7 mouse cellular contexts compared by ENCODE assay signal in the genomic region with DNA sequence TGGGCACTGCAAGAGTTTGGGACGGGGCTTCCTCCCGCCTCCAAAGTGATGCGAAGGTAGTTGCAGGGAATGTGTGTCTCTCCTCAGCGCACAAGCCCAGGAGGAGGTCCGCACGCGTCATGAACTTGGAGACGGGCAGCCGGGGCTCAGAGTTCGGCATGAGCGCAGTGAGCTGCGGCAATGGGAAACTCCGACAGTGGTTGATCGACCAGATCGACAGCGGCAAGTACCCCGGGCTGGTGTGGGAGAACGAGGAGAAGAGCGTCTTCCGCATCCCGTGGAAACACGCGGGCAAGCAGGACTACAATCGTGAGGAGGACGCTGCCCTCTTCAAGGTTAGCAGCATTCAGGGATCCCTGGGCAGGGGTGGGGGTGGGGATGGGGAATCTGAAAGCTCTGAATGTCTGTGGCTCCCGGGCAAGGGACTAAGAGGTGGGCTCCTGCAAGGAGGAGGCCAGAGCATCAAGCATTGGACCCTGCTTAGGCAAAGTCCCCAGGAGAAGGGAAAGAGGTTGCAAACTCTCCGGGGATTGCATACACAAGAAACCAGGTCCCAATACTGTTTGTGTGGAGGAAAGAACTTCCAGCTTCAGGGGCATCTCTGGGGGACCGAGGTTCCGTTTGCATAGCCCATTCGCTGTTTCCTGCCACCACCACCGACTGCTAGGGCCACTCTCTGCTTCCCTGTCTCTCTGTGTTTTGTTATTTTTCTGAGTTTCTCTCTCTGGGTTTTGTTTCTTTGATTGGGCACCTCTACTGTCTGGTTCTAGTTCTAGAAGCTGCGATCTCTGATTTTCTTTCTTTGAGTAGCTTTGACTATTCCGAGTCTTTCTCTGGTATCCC. TPM values are rescaled to one million over a fixed set of nuclear protein-coding genes. Genes with fewer than 3 reads are reported as not detected.
DNase-seq lines count a peak whose midpoint lies in the region; ATAC-seq and TF ChIP-seq lines count a peak whose summit lies in the region.

No protein-coding gene starts in this region.

- peak overlapping the region; percentile 74 for H3K4me2 ChIP-seq in lung, embryonic 15.5 days
- H3K4me2 ChIP-seq in heart, embryonic 14.5 days (ENCODE audit: low read length): peak overlapping the region; percentile 63
- H3K4me2 ChIP-seq in liver, embryonic 16.5 days (ENCODE audit: low read depth, low read length): no peak overlapping the region

- no peaks in the 10 kb centered on the region for H3K9me3 ChIP-seq in lung, embryonic 15.5 days
- no peaks in the 10 kb centered on the region for H3K9me3 ChIP-seq in heart, embryonic 14.5 days (ENCODE audit: control insufficient read depth, low read length)
- no peaks in the 10 kb centered on the region for H3K9me3 ChIP-seq in liver, embryonic 16.5 days (replicated peaks; ENCODE audit: control insufficient read depth, low read length)

- H3K36me3 ChIP-seq in lung, embryonic 15.5 days: no peaks in the 10 kb centered on the region
- no peaks in the 10 kb centered on the region for H3K36me3 ChIP-seq in heart, embryonic 14.5 days (ENCODE audit: control insufficient read depth, insufficient read depth, low read length)
- H3K36me3 ChIP-seq in liver, embryonic 16.5 days (ENCODE audit: control insufficient read depth, insufficient read depth): no peaks in the 10 kb centered on the region

- 4% methylated on average over 33 of the region's 33 CpGs for WGBS in lung, embryonic 15.5 days
- 2% methylated on average over 33 of the region's 33 CpGs for WGBS in heart, embryonic 14.5 days
- 2% methylated on average over 33 of the region's 33 CpGs for WGBS in liver, embryonic 16.5 days (ENCODE audit: insufficient replicate concordance)

- no peak overlapping the region for H3K27ac ChIP-seq in lung, embryonic 15.5 days
- no peak overlapping the region for H3K27ac ChIP-seq in cortical plate, adult 2 months (ENCODE audit: insufficient read depth, low read length)
- H3K27ac ChIP-seq in heart, embryonic 14.5 days (replicated peaks in 1 of 2; ENCODE audit: control insufficient read depth in 1 of 2, insufficient read depth in 1 of 2, low read depth in 2 of 2, low read length in 2 of 2): no peak overlapping the region
- no peak overlapping the region for H3K27ac ChIP-seq in liver, embryonic 16.5 days (ENCODE audit: low read length)

- peaks cover 16% of the 10 kb centered on the region for H3K4me1 ChIP-seq in lung, embryonic 15.5 days
- no peaks in the 10 kb centered on the region; the same call in 1 of the 2 replicates for H3K4me1 ChIP-seq in cortical plate, adult 2 months (ENCODE audit: control insufficient read depth, insufficient read depth, low read length)
- H3K4me1 ChIP-seq in heart, embryonic 14.5 days (ENCODE audit: control insufficient read depth in 2 of 2, insufficient read depth in 2 of 2, low read length in 2 of 2): peaks cover 9 to 11% of the 10 kb centered on the region in 2 experiments; a peak in 2 of 4 replicates
- no peaks in the 10 kb centered on the region; the same call in 1 of the 2 replicates for H3K4me1 ChIP-seq in liver, embryonic 16.5 days (ENCODE audit: control insufficient read depth, low read depth, low read length)

- H3K4me3 ChIP-seq in lung, embryonic 15.5 days: peak overlapping the region; percentile 41
- H3K4me3 ChIP-seq in cortical plate, adult 2 months (ENCODE audit: insufficient read depth, low read length): peak overlapping the region; percentile 34
- peak overlapping the region; percentile 35 to 45 for H3K4me3 ChIP-seq in heart, embryonic 14.5 days (ENCODE audit: control insufficient read depth in 1 of 2, insufficient read depth in 1 of 2, low read depth in 1 of 2, low read length in 2 of 2)
- H3K4me3 ChIP-seq in liver, embryonic 16.5 days (ENCODE audit: low read depth, low read length): peak overlapping the region; percentile 49

- H3K27me3 ChIP-seq in lung, embryonic 15.5 days: peaks cover 63% of the 10 kb centered on the region
- H3K27me3 ChIP-seq in heart, embryonic 14.5 days (ENCODE audit: control insufficient read depth, insufficient read depth, low read length): peaks cover 63% of the 10 kb centered on the region
- H3K27me3 ChIP-seq in liver, embryonic 16.5 days (ENCODE audit: control insufficient read depth, insufficient read depth, low read depth, low read length): peaks cover 38% of the 10 kb centered on the region

- no peak for TF ChIP-seq POLR2A in cortical plate, adult 2 months (IDR thresholded peaks at IDR 0.05; ENCODE audit: extremely low read depth, insufficient read depth, low read length)

- DNase-seq in lung, postnatal 25 days (ENCODE audit: low spot score): no peak
- peak; percentile 53 for DNase-seq in thymus, postnatal 4 days

- TF ChIP-seq CTCF in cortical plate, adult 2 months (IDR thresholded peaks at IDR 0.05; ENCODE audit: extremely low read depth, insufficient read depth, low read length): no peak

- H3K9ac ChIP-seq in lung, embryonic 15.5 days: no peak overlapping the region
- H3K9ac ChIP-seq in heart, embryonic 14.5 days (ENCODE audit: low read length): no peak overlapping the region
- H3K9ac ChIP-seq in liver, embryonic 16.5 days (ENCODE audit: low read depth, low read length): no peak overlapping the region

- ATAC-seq in lung, embryonic 15.5 days (ENCODE audit: borderline replicate concordance, extremely low read depth, low FRiP score, low TSS enrichment): no peak
- no peak for ATAC-seq in heart, embryonic 14.5 days (ENCODE audit: insufficient number of reproducible peaks, insufficient read depth, low FRiP score, low read depth)
- ATAC-seq in liver, embryonic 16.5 days (ENCODE audit: low read depth): no peak
- no peak for ATAC-seq in erythroblast, adult 5-6 weeks (replicated peaks; ENCODE audit: low FRiP score, poor library complexity, severe bottlenecking)

RNA-seq across cellular contexts. Expression of gene Irf4, which starts 1.7 kb away (rescaled TPM):
- polyA plus RNA-seq in lung, embryonic 15.5 days (2015; fragmentation: Nextera tagmentation; extraction: Ambion mirVana): 0.15 and 0.17 TPM in 2 replicates
- polyA plus RNA-seq in cortical plate, adult 2 months (2012; rRNA removed): 0.25 and 0.30 TPM in 2 replicates
- polyA plus RNA-seq in heart, embryonic 14.5 days (2014; fragmentation: Nextera tagmentation; extraction: Ambion mirVana): 0.04 and 0.09 TPM in 2 replicates
- 0.28 and 0.55 TPM in 2 replicates for polyA plus RNA-seq in liver, embryonic 16.5 days (2015; fragmentation: Nextera tagmentation; extraction: Ambion mirVana)
- 0.42 TPM in 1 of 2 replicates, not detected in the other for total RNA-seq in erythroblast, adult 5-6 weeks (2015; ENCODE audit: low replicate concordance)
- total RNA-seq in erythroblast, adult 5-6 weeks (2017; ENCODE audit: low replicate concordance): 1.1 TPM in 2 replicates
